Mouse (Mus musculus): ENCODE results near the gene Lipn.

GRCm38 (mm10) chr19:34063547-34063946, 3.6 kb upstream of the Lipn start:
- TF ChIP-seq TAL1 (IDR thresholded peaks at IDR 0.05; ENCODE audit: low read length) (no peak), GATA1 (IDR thresholded peaks at IDR 0.05; ENCODE audit: low read length) (no peak)

All from erythroblast, embryonic 14.5 days (primary cell).